Mouse (Mus musculus) urinary bladder, postnatal 25 days (tissue): ENCODE data around the gene Lrrc3c.
"Not testable (repeated sequence)": the region's sequence is repeated elsewhere in the genome, so short reads cannot be mapped to it uniquely, and the experiment has no call there.

ENCODE experiments used
- DNase-seq: peaks from one replicate; pipeline ENCODE4 v3.0.0; 2022; ENCODE audit warnings: low spot score

Gene Lrrc3c

GRCm38 (mm10) chr11:98586087-98586891 lies 11.8 kb upstream of the Lrrc3c start:
- no peak for DNase-seq

- DNase-seq = peak; percentile 98
Measured at GRCm38 (mm10) chr11:98586892-98587563, 11.1 kb upstream of the Lrrc3c start, which contains the start of gene Ormdl3. Gene Ormdl3 (minus strand): TSS chr11:98587368.

DNA sequence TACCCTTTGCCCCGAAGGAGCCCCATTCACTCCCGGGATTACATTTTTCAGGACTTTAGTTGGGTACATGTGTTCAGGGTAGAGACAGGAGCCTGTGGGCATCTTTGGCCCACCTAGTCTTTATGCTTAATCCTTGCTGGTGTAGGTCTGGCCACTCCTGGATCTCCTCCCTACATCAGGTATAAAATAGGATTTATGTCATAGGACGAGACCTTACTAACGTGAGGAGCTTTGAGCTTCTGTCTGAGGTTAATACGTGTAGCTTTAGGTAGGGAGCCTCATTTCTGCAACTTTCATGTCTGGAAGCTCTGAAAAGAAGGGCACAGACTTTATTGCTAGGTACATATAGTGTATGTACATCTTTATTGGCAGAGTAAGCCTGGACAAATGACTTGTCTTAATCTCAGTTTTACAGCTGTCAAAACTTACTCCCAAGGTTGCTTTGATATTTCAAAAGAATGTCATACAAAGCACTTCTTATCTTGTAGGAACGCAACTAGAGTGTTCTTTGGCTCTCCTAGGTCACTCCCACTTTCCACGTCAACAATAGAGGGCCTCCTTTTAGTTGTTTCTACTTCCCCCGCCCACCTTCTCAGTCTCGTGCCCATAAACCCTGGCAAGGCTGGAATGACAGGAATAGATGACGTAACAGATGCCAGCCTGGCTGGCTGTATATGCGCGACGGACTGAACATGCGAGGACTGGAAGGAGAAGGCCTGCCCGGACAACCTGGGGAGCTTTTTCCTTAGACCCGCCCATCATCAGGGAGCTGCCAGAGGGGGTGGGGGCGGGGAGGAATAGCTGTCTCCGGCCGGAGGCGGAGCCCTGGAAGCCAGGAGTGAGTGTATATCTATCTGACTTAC lies 10.2 kb upstream of the Lrrc3c start:
- DNase-seq = peak; percentile 65

DNA sequence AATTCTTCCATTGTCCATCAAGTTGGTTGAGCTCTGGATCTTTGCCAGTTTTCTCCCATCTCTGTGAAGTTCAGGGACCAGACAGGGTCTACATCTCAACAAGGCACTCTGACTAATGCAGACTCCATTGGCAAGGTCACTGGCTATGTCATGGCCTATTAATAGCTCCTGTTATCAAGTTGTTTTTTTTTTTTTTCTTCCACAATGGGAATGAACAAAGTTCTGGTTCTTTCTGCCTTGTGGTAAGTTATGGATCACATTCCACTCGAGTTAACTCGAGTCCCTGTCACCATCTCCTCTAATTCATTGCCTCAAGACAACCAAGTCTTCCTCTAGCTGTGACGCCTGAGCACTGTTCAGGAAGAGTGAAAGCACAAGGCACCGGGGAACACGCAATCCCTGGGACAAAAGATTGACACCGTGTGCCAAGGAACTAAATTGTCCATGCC lies 9.2 kb upstream of the Lrrc3c start:
- DNase-seq = no peak

- no peak for DNase-seq
Measured at GRCm38 (mm10) chr11:98589306-98589705, 8.8 kb upstream of the Lrrc3c start.

- no peak for DNase-seq
Measured at GRCm38 (mm10) chr11:98590548-98591445, 7.3 kb upstream of the Lrrc3c start.

- DNase-seq = no peak
Measured at GRCm38 (mm10) chr11:98595021-98595420, 3.1 kb upstream of the Lrrc3c start.

DNA sequence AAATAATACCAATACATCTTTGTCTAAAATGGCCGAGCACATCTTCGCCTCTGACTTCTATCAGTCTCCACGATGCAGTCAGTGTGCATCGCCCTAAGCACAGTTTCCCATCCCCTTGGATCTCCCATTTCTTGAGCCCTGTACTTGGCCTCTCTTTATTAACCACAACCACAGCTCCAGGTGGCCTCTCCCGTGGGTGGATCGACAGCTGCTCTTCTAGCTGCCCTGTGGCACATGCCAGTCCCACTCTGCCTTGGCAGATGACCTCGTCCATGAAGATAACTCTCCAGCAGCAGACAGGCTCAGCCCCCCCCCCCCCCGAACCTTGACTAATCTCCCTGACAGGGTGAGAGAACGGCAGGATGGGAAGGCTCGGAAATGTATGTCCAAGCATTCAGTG lies 2.6 kb upstream of the Lrrc3c start:
- no peak for DNase-seq

GRCm38 (mm10) chr11:98595955-98596354 lies 2.1 kb upstream of the Lrrc3c start:
- DNase-seq = no peak

DNA sequence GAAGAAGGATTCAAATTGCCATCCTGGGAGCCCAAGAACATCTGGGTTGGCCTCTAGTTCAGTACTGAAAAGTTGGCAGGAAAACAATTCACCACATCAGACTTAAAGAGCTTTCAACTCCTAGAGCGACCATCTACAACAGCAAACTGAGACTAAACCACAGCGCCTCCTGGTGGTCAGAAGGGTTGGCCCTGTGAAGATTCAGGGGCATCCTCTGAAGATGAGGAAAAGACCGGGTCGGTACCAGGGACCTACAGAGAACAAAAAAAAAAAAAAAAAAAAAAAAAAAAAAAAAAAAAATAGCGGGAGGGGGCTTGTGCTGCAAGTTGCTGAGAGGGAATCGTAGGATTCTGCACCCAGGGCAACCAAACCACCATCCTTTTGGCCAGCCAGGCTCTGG lies 728 bp upstream of the Lrrc3c start:
- DNase-seq = peak; percentile 52

- no peak for DNase-seq
Measured at GRCm38 (mm10) chr11:98598851-98599290, 780 bp downstream of the Lrrc3c start.

DNA sequence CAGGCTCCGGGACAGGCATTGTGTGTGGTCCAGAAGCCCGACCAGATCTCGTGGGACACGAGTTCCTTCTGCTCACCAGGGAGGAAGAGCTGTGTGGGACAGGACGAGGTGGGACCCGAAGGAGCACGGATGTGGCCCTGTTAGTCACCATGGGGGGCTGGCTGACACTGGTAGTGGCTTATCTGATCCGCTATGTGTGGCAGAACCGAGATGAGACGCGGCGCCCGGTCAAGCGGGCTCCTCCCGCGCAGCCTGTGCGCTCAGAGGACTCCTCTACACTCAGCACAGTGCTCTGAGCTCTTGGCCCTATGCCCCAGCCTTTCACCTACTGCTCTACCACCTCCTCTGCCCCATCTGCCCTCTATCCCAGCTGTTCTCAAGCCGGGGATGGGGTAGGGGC lies 1.2 kb downstream of the Lrrc3c start:
- no peak for DNase-seq

- DNase-seq = no peak
Measured at GRCm38 (mm10) chr11:98602090-98602690, 4.1 kb downstream of the Lrrc3c start.

- no peak for DNase-seq
Measured at GRCm38 (mm10) chr11:98603953-98604352, 5.9 kb downstream of the Lrrc3c start.

- not testable (repeated sequence) for DNase-seq
Measured at GRCm38 (mm10) chr11:98604911-98605310, 6.8 kb downstream of the Lrrc3c start.

- DNase-seq = no peak
Measured at GRCm38 (mm10) chr11:98606763-98607162, 8.7 kb downstream of the Lrrc3c start.

- no peak for DNase-seq
Measured at GRCm38 (mm10) chr11:98620791-98621190, 22.7 kb downstream of the Lrrc3c start.

DNA sequence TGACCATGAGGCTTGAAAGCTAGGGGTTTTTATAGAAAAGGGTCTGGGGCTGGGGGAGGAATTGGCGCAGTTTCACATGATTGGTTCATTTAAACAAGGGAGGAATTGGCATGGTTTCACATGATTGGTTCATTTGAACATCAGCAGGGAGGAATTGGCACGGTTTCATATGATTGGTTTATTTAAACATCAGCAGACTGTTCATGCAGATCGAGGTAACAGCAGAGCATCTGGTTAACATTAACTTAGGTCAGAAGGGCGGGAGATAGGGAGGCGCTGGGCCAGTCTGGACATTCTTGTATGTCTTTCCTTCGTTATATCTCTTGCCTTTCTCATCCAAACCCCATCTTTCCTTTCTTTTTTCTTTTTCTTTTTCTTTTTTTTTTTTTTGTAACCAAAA lies 25.9 kb downstream of the Lrrc3c start:
- not testable (repeated sequence) for DNase-seq

GRCm38 (mm10) chr11:98624381-98624780 lies 26.3 kb downstream of the Lrrc3c start:
- DNase-seq = not testable (repeated sequence)

GRCm38 (mm10) chr11:98625611-98626410 lies 27.7 kb downstream of the Lrrc3c start, which contains the start of the genes Gm12355 and Gsdma3:
Gene Gm12355 (minus strand): TSS chr11:98625661.
Gene Gsdma3 (plus strand): TSS chr11:98626360.
- DNase-seq = no peak
